Mouse (Mus musculus): ENCODE measurements around the gene Cpsf7. TPM values are rescaled to one million over a fixed set of nuclear protein-coding genes. Genes with fewer than 3 reads are reported as not detected.
"Not testable (repeated sequence)": the region's sequence is repeated elsewhere in the genome, so short reads cannot be mapped to it uniquely, and the experiment has no call there.

The Cpsf7 gene
- total and polyA plus RNA-seq, 3 experiments: 36.2 to 183 (median 69.8) TPM

GRCm38 (mm10) chr19:10557837-10558375 lies 32.8 kb downstream of the Cpsf7 start:
- not testable (repeated sequence) for H3K4me3 ChIP-seq (ENCODE audit: control insufficient read depth in 1 of 2, insufficient read depth in 1 of 2, low read depth in 2 of 2, low read length in 2 of 2); H3K9me3 ChIP-seq (replicated peaks; ENCODE audit: insufficient read depth, low read length); H3K27me3 ChIP-seq (ENCODE audit: control insufficient read depth in 1 of 2, insufficient read depth in 2 of 2, low read length in 2 of 2); H3K27ac ChIP-seq (ENCODE audit: control insufficient read depth, low read depth, low read length); H3K9ac ChIP-seq (ENCODE audit: control insufficient read depth, low read depth, low read length, poor library complexity, severe bottlenecking); H3K79me2 ChIP-seq (ENCODE audit: control insufficient read depth, insufficient read depth, low read length, poor library complexity)
- peak; percentile 58 for DNase-seq (ENCODE audit: low read depth, low spot score)
- Histone ChIP-seq H3K4me1 (ENCODE audit: control insufficient read depth in 1 of 2, insufficient read depth in 2 of 2, low read length in 2 of 2) (peaks cover 0 to 17% of the 10 kb centered on the region in 2 experiments; a peak in 2 of 4 replicates), H3K36me3 (ENCODE audit: control insufficient read depth in 1 of 2, insufficient read depth in 2 of 2, low read length in 2 of 2) (peaks cover 0 to 14% of the 10 kb centered on the region in 2 experiments; a peak in 2 of 4 replicates)
- TF ChIP-seq SMC3 (IDR thresholded peaks at IDR 0.05; ENCODE audit: low read depth, low read length) (0 out of 2 replicates have a peak, but pooled peaks have one; percentile 21), RAD21 (IDR thresholded peaks at IDR 0.05; ENCODE audit: low read depth, low read length) (peak; percentile 12), CTCF (IDR thresholded peaks at IDR 0.05 in 2 of 3, conservative IDR thresholded peaks at IDR 0.05 in 1 of 3; ENCODE audit: control insufficient read depth in 1 of 3, insufficient read depth in 1 of 3, low read depth in 2 of 3, low read length in 3 of 3, poor library complexity in 1 of 3, severe bottlenecking in 1 of 3) (peak in 2 of 3 experiments; percentile 19 to 31; a peak in 2 of 6 replicates)

DNA sequence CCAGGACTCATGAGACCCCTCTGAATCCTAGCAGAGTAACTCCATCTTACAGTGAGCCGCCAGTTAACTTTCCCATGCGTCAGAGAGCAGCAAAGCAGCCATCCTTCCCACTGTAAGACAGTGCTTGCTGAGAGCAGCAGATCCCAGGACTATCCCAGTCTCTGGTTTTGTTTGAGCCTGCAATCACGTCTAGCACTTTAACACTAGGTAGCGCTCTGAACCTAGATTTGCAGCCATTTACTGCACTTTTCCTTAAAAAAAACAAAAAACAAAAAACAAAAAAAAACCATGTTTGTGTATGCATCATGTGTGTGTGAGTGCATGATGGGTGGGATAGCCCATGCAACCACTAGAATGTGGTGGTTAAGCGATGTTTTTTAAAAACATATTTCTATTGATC lies 35.0 kb downstream of the Cpsf7 start:
- Histone ChIP-seq H3K9ac (ENCODE audit: control insufficient read depth, low read depth, low read length, poor library complexity, severe bottlenecking) (no peak overlapping the region), H3K36me3 (ENCODE audit: control insufficient read depth in 1 of 2, insufficient read depth in 2 of 2, low read length in 2 of 2) (peaks cover 0 to 10% of the 10 kb centered on the region in 2 experiments; a peak in 2 of 4 replicates), H3K79me2 (ENCODE audit: control insufficient read depth, insufficient read depth, low read length, poor library complexity) (peaks cover 2% of the 10 kb centered on the region; the same call in 1 of the 2 replicates), H3K27ac (ENCODE audit: control insufficient read depth, low read depth, low read length) (no peak overlapping the region), H3K4me3 (ENCODE audit: control insufficient read depth in 1 of 2, insufficient read depth in 1 of 2, low read depth in 2 of 2, low read length in 2 of 2) (no peak overlapping the region), H3K27me3 (ENCODE audit: control insufficient read depth in 1 of 2, insufficient read depth in 2 of 2, low read length in 2 of 2) (no peaks in the 10 kb centered on the region), H3K9me3 (replicated peaks; ENCODE audit: insufficient read depth, low read length) (no peaks in the 10 kb centered on the region), H3K4me1 (ENCODE audit: control insufficient read depth in 1 of 2, insufficient read depth in 2 of 2, low read length in 2 of 2) (peaks cover 0 to 17% of the 10 kb centered on the region in 2 experiments; a peak in 2 of 4 replicates)
- TF ChIP-seq TBP (IDR thresholded peaks at IDR 0.05; ENCODE audit: low read depth, low read length) (no peak), MAFK (IDR thresholded peaks at IDR 0.05; ENCODE audit: borderline replicate concordance, low read depth, low read length) (no peak), SMC3 (IDR thresholded peaks at IDR 0.05; ENCODE audit: low read depth, low read length) (peak; percentile 41), CTCF (IDR thresholded peaks at IDR 0.05 in 2 of 3, conservative IDR thresholded peaks at IDR 0.05 in 1 of 3; ENCODE audit: control insufficient read depth in 1 of 3, insufficient read depth in 1 of 3, low read depth in 2 of 3, low read length in 3 of 3, poor library complexity in 1 of 3, severe bottlenecking in 1 of 3) (peak in 1 of 3 experiments; percentile 51; a peak in 3 of 6 replicates), RCOR1 (IDR thresholded peaks at IDR 0.05; ENCODE audit: low read depth, low read length) (no peak), SIN3A (IDR thresholded peaks at IDR 0.05; ENCODE audit: low read length) (no peak), KAT2A (conservative IDR thresholded peaks at IDR 0.05; ENCODE audit: low read depth, low read length) (no peak), CHD1 (IDR thresholded peaks at IDR 0.05; ENCODE audit: low read depth, low read length) (no peak), CHD2 (IDR thresholded peaks at IDR 0.05; ENCODE audit: low read length) (no peak), MEF2A (IDR thresholded peaks at IDR 0.05; ENCODE audit: extremely low read depth, insufficient replicate concordance, low read depth, low read length, poor library complexity, severe bottlenecking) (no peak), ZC3H11A (IDR thresholded peaks at IDR 0.05; ENCODE audit: low read depth, low read length) (peak; percentile 38; the same call in 1 of the 2 replicates), TCF12 (IDR thresholded peaks at IDR 0.05; ENCODE audit: low read depth, low read length) (no peak), ZNF384 (IDR thresholded peaks at IDR 0.05; ENCODE audit: low read depth, low read length) (peak; percentile 59; the same call in 1 of the 2 replicates), RAD21 (IDR thresholded peaks at IDR 0.05; ENCODE audit: low read depth, low read length) (peak; percentile 57), EP300 (IDR thresholded peaks at IDR 0.05; ENCODE audit: low read depth in 1 of 2, low read length in 2 of 2) (no peak), GATA1 (IDR thresholded peaks at IDR 0.05; ENCODE audit: low read depth, low read length) (no peak)
- DNase-seq (ENCODE audit: low read depth, low spot score): no peak

Data from MEL (cell line).